Mouse (Mus musculus) v-Abl transformed pro-B cells (cell line): ENCODE measurements around the gene Evi5.

Experiments
- in situ Hi-C, 2 experiments: fragments of 400-800 bp; cut with MboI; formaldehyde crosslinking; loops; one replicate each; pipeline ENCODE4 v1.15.1; 2025; ENCODE audit not compliant: unreplicated experiment in 2 of 2

Gene Evi5

GRCm38 (mm10) chr5:107874561-107875260, at the start of gene Evi5:
TSS of gene Evi5 (minus strand) at chr5:107875107.
- in situ Hi-C loops, result no loop called here

GRCm38 (mm10) chr5:107924564-107924963, 49.7 kb upstream of the Evi5 start:
- in situ Hi-C loops, result loop anchor here (5.0 to 25.0 kb wide), 3 partner anchors 83 to 538 kb away; partner anchors contain the start of gene Pcgf3 (in 1 of the 2)

- in situ Hi-C loops, result loop anchor here (5.0 to 25.0 kb wide), 3 partner anchors 84 to 539 kb away; partner anchors contain the start of gene Pcgf3 (in 1 of the 2)
Measured at GRCm38 (mm10) chr5:107922836-107923235, 47.9 kb upstream of the Evi5 start.

GRCm38 (mm10) chr5:107921400-107922252, 46.7 kb upstream of the Evi5 start:
- in situ Hi-C loops, result loop anchor here (5.0 to 25.0 kb wide), 3 partner anchors 86 to 541 kb away; partner anchors contain the start of gene Pcgf3 (in 1 of the 2)

GRCm38 (mm10) chr5:107915280-107915679, 40.4 kb upstream of the Evi5 start:
- in situ Hi-C loops, result loop anchor here (5.0 to 25.0 kb wide), 4 partner anchors 92 to 730 kb away; partner anchors contain the start of gene Pcgf3 (in 1 of the 2)

GRCm38 (mm10) chr5:107911012-107911411, 36.1 kb upstream of the Evi5 start:
- in situ Hi-C loops, result loop anchor here (10.0 to 25.0 kb wide), 2 partner anchors 551 to 734 kb away; partner anchors contain the start of gene Pcgf3 (in 1 of the 2)

- in situ Hi-C loops, result loop anchor here (10.0 to 25.0 kb wide), 2 partner anchors 552 to 735 kb away; partner anchors contain the start of gene Pcgf3 (in 1 of the 2)
Measured at GRCm38 (mm10) chr5:107910084-107910616, 35.2 kb upstream of the Evi5 start.

- in situ Hi-C loops, result loop anchor here (10.0 to 25.0 kb wide), 2 partner anchors 553 to 735 kb away; partner anchors contain the start of gene Pcgf3 (in 1 of the 2)
Measured at GRCm38 (mm10) chr5:107909668-107910067, 34.8 kb upstream of the Evi5 start.

GRCm38 (mm10) chr5:107908514-107909110, 33.7 kb upstream of the Evi5 start:
- in situ Hi-C loops, result loop anchor here in 1 of 2 experiments (25.0 kb wide), 1 partner anchor 554 kb away; the partner anchor contains the start of gene Pcgf3

GRCm38 (mm10) chr5:107904325-107904724, 29.4 kb upstream of the Evi5 start:
- in situ Hi-C loops, result loop anchor here in 1 of 2 experiments (25.0 kb wide), 1 partner anchor 558 kb away; the partner anchor contains the start of gene Pcgf3

- in situ Hi-C loops, result loop anchor here in 1 of 2 experiments (25.0 kb wide), 1 partner anchor 561 kb away; the partner anchor contains the start of gene Pcgf3
Measured at GRCm38 (mm10) chr5:107901014-107901615, 26.2 kb upstream of the Evi5 start.

GRCm38 (mm10) chr5:107900206-107901013, 25.5 kb upstream of the Evi5 start, which contains the start of gene Rpl5:
TSS of gene Rpl5 (plus strand) at chr5:107900502.
- in situ Hi-C loops, result loop anchor here in 1 of 2 experiments (25.0 kb wide), 1 partner anchor 562 kb away; the partner anchor contains the start of gene Pcgf3

GRCm38 (mm10) chr5:107896265-107896664, 21.4 kb upstream of the Evi5 start:
- in situ Hi-C loops, result no loop called here

- in situ Hi-C loops, result loop anchor here (5.0 kb wide), 2 partner anchors 277 to 282 kb away; no protein-coding TSS in a partner anchor
Measured at GRCm38 (mm10) chr5:107894676-107895075, 19.8 kb upstream of the Evi5 start.

GRCm38 (mm10) chr5:107891515-107891914, 16.6 kb upstream of the Evi5 start:
- in situ Hi-C loops, result loop anchor here (5.0 kb wide), 2 partner anchors 274 to 279 kb away; no protein-coding TSS in a partner anchor

GRCm38 (mm10) chr5:107889994-107890888, 15.3 kb upstream of the Evi5 start:
- in situ Hi-C loops, result loop anchor here (5.0 kb wide), 2 partner anchors 273 to 278 kb away; no protein-coding TSS in a partner anchor

GRCm38 (mm10) chr5:107880710-107881109, 5.8 kb upstream of the Evi5 start:
- in situ Hi-C loops, result no loop called here
